Mouse (Mus musculus): Measurements from ENCODE around the gene Als2cl. TPM values are rescaled to one million over a fixed set of nuclear protein-coding genes. Genes with fewer than 3 reads are reported as not detected.

Gene Als2cl
- total RNA-seq, 2 experiments from 2014 or later = 9.7 to 15.0 TPM

Small RNAs within 50 kb of the gene (microRNA-seq; reads per million reads assigned to microRNA genes)
- not detected for gene Gm24269

Other genes with a start within 250 kb of the Als2cl start
- gene Nbeal2, start 225.7 kb upstream of the Als2cl start, total RNA-seq (2021) = 1 to 10 TPM; 8.2 to 8.7 TPM
- 10 to 100 TPM; 61.6 to 66.8 TPM for gene Ccdc12, start 223.4 kb upstream of the Als2cl start, total RNA-seq (2021)
- gene Myl3, start 138.0 kb upstream of the Als2cl start, total RNA-seq (2021) = over 10,000 TPM; 11,742 to 12,072 TPM
- gene Pth1r, start 132.7 kb upstream of the Als2cl start, total RNA-seq (2021) = 1 to 10 TPM; 7.6 to 7.9 TPM
- gene Prss42, start 81.7 kb upstream of the Als2cl start, total RNA-seq (2021) = not detected
- gene Prss44, start 65.9 kb upstream of the Als2cl start, total RNA-seq (2021) = not detected
- not detected for gene Prss43, start 53.2 kb upstream of the Als2cl start, total RNA-seq (2021)
- not detected for gene Prss45, start 45.3 kb upstream of the Als2cl start, total RNA-seq (2021)
- not detected for gene Prss46, start 35.4 kb upstream of the Als2cl start, total RNA-seq (2021)
- not detected for gene Prss50, start 21.9 kb upstream of the Als2cl start, total RNA-seq (2021)
- gene Tmie, start 243 bp downstream of the Als2cl start, total RNA-seq (2021) = 1 to 10 TPM; 1.2 to 1.3 TPM
- not detected for gene Fam240a, start 37.0 kb downstream of the Als2cl start, total RNA-seq (2021)
- gene Tdgf1, start 66.3 kb downstream of the Als2cl start, total RNA-seq (2021) = not detected
- 100 to 1,000 TPM; 142 to 144 TPM for gene Lrrc2, start 71.7 kb downstream of the Als2cl start, total RNA-seq (2021)
- 1 to 10 TPM; 4.0 to 4.3 TPM for gene Rtp3, start 110.7 kb downstream of the Als2cl start, total RNA-seq (2021)
- gene Ltf, start 139.4 kb downstream of the Als2cl start, total RNA-seq (2021) = under 1 TPM in 1 of 2 experiments, not detected in 1; 0.78 TPM
- gene Ccrl2, start 177.6 kb downstream of the Als2cl start, total RNA-seq (2021) = 10 to 100 TPM in 1 of 2 experiments, 1 to 10 TPM in 1; 8.2 to 10.4 TPM
- 10 to 100 TPM; 82.4 to 91.7 TPM for gene Lrrfip2, start 237.7 kb downstream of the Als2cl start, total RNA-seq (2021)

Measured in heart, postnatal 25 days (tissue).